Mouse (Mus musculus): ENCODE results near the gene Rgs17.
"Not testable (repeated sequence)": the region's sequence is repeated elsewhere in the genome, so short reads cannot be mapped to it uniquely, and the experiment has no call there.

The Rgs17 gene

GRCm38 (mm10) chr10:5922294-5922828 lies at the start of gene Rgs17:
Rgs17 (minus strand) TSS chr10:5922400.
- DNase-seq (ENCODE audit: low spot score in 2 of 2) = peak; percentile 52 to 55

- DNase-seq (ENCODE audit: low spot score in 2 of 2) = no peak
Measured at GRCm38 (mm10) chr10:5967655-5968054, 45.5 kb upstream of the Rgs17 start.

GRCm38 (mm10) chr10:5953787-5954186 lies 31.6 kb upstream of the Rgs17 start:
- not testable (repeated sequence) for DNase-seq (ENCODE audit: low spot score in 2 of 2)

DNA sequence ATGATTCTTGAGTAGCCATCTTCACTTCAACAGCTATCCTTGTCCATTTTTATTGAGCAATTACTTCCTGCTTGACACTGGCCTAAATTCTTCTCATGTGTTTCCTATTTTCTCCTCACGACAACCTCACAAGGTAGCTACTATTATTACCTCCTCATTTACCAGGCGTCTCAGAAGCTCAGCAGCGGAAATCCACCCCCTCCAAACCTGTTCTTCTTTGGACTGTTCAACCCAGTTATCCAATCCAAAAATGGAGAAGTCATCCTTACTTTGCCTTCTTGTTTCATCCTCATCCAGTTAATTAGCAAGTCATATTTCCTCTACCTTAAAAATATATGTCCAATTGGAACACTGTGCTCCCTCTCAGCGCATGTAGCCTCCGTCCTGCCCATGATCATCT lies 2.1 kb upstream of the Rgs17 start:
- DNase-seq (ENCODE audit: low spot score in 2 of 2) = no peak

DNA sequence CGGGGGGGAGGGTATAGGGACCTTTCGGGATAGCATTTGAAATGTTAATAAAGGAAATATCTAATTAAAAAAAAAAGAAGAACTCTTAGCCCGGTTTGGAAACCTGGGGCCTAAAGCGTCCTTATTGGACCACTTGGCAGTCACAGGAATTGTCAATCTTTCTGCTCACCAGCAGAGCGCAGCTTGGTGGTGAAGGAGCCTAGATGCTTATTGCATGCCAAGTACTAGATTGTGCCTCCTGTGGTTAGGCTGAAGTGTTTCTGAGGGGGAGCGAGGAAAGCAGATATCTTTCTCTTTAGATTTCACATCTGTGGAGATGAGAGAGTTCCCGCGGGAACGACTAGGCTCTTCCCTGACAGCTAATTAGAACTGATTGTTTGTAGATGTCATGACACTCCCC lies 896 bp upstream of the Rgs17 start:
- DNase-seq (ENCODE audit: low spot score in 2 of 2) = no peak

DNA sequence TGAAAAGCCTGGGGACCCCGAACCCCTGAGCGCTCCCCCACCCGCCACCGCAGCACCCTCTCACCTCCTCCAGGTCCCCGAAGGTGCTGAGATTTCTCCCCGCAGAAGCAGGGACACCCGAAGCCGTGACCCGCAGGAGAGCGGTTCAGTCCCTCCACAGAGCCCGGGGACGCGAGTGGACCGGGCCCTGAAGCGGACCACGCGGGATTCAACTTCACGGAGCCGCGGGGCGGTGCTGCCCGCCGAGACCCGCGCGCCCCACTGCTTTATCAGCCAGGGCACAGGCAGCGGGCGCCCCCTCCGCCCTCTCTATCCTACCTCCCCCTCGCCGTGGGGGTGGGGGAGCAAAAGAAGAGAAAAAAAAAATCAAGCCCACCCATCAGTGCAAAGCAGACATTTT lies 429 bp downstream of the Rgs17 start:
- peak in 1 of 2 experiments; percentile 8 for DNase-seq (ENCODE audit: low spot score in 2 of 2)

GRCm38 (mm10) chr10:5921031-5921551 lies 1.1 kb downstream of the Rgs17 start:
- peak; percentile 22 to 25 for DNase-seq (ENCODE audit: low spot score in 2 of 2)

GRCm38 (mm10) chr10:5904399-5904798 lies 17.8 kb downstream of the Rgs17 start:
- DNase-seq (ENCODE audit: low spot score in 2 of 2) = no peak

DNA sequence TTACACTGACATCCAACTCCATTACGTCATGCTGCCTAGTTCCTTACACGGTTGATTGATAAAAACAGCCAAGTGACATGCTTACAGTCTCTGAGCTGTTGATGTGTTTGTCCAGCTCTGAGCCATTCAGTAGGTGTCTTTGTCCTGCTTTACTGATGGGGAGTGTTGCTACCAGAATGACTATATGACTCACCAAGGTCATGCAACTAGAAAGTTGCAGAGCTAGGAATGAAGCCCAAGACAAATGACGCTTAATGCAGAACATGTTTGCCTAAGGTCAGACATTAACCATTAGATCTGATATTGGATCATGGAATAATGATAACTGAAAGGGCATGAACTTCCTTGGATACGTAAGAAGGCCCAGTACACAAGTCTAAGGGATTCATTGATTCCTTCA lies 20.4 kb downstream of the Rgs17 start:
- DNase-seq (ENCODE audit: low spot score in 2 of 2) = no peak

DNA sequence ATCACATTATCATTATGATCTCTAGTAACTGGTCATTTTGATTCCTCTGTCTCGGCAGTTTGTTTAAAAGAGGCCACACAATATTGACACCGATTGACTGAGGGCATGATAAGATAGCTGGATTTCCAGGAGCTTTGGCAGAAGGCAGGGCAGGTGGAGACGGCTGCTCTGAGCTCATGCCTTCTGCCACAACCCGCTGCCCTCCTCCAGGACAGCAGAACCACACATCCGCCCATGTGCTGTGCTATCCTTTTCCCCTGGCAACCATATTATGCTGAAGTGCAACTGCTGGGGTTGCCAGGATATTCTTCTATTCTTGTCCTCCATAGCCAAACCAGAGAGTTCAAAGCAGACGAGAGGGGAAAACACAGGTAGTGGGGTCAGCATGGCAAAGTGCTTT lies 21.5 kb downstream of the Rgs17 start:
- DNase-seq (ENCODE audit: low spot score in 2 of 2) = no peak

GRCm38 (mm10) chr10:5877106-5877505 lies 45.1 kb downstream of the Rgs17 start:
- DNase-seq (ENCODE audit: low spot score in 2 of 2) = no peak

- no peak for DNase-seq (ENCODE audit: low spot score in 2 of 2)
Measured at GRCm38 (mm10) chr10:5871081-5871480, 51.1 kb downstream of the Rgs17 start.

DNA sequence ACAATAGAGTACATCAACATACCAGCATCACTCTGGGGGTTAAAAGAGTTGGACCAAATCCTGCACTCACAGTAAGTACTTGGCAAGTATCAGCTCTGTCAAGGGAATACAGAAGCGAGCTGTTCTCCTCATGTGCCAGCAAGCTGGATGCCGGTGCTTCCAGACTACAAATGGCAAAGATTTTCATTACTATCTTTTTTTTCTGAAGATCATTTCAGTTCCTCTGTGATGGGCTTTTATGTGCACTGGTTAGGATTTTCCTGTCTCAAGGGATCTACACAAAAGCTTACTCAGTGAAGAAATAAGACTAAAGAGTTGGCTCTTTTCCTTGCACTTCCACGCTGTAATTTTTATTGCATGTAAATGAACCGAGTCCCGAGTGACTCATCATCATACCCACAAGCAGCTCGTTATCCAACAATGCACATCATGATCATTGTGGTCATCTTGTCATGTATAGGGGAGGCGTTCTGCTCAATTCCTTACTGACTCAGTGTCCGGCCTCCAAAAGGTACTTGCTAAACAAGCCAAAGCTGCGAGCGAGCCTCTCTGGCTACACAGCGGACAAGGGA lies 54.1 kb downstream of the Rgs17 start:
- DNase-seq (ENCODE audit: low spot score in 2 of 2) = no peak

DNA sequence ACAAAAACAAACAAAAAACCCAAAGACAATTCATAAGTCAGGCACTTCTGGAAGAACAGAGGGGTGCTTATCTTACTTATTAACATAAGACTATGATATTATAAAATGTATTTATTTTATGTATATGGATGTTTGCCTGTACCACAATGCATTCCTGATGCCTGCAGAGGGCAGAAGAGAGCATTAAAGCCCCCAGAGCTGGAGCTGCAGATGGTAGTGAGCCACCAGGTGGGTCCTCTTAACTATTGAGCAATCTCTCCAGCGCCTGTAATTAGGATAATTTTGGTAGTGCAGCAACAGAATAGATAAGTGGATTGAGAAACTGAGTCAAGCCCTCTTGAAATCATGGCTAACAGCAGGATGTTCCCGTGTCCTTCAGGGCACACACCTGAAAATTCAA lies 56.2 kb downstream of the Rgs17 start:
- no peak for DNase-seq (ENCODE audit: low spot score in 2 of 2)

DNA sequence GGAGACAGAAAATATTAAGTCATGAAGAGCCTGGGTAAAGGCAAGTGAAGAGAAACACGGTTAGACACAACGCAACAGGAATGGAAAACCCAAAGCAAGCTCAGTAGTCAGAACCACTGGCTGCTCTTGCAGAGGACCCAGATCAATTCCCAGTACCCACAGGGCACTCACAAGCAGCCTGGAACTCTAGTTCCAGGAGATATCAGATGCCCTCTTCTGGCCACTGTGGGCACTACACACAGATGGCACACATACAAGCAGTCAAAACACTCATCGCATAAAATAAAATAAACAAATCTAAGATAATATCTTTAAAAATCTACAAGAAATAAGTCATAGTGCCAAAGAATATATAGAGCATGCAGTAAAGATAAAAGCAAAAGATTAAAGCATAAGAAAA lies 59.5 kb downstream of the Rgs17 start:
- DNase-seq (ENCODE audit: low spot score in 2 of 2) = no peak

DNA sequence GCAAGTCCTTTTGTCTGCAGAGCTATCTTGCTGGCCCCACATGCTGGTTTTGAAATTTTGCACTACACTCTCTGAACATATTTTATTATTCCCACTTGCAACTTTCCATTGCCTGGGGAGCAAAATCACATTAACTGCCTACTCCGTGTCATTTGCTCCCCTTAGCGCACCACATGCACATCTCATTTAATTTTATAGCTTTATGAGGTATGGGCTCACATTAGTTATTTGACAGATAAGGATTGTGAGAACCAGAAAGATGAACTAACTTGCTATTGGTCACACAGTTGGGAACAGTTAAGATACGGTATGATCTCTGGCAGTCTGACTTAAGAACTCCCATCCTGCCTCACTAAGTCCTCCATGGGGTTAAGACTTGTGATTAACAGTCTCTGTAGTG lies 61.4 kb downstream of the Rgs17 start:
- DNase-seq (ENCODE audit: low spot score in 2 of 2) = no peak

DNA sequence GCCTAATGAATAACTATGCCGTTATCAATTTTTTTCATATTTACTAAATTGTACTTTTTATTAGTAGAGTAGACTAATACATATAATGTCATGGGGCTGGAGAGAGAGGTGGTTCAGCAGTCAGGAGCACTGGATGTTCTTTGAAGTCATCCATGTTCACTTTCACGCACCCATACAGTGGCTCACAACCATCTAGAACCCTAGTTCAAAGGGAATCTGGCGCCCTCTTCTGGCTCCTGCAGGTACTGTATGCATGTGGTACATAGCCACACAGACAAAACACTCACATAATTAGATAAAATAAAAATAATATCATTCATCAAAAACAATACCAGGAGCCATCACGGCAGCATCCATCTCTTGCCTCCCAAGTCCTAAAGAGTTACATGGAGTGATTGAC lies 62.5 kb downstream of the Rgs17 start:
- no peak for DNase-seq (ENCODE audit: low spot score in 2 of 2)

DNA sequence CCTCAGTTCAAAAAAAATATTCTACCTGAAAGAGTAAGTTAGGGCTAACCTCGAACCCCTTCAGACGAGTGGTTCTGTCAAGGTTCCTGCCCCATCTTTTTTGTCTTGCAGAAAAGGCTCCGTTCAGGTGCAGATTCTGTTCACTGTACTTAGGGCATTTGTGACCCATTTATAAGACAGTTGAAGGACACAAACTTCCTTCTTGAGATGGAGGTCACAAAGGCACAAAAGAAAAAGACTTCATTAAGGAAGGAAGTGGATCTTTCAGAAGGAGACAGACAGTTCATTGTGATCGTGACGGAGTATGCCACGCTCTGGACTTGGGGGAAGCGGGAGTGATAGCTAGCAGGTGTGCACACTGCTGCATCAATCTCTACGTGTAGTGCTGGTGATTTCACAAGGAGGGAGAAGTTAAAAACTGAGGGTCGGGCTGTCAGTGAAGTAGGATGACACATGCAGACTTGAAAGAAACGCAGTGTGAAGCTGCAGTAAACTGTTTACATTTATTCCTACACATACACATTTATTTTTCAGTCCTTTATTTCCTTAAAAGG lies 64.1 kb downstream of the Rgs17 start:
- no peak for DNase-seq (ENCODE audit: low spot score in 2 of 2)

DNA sequence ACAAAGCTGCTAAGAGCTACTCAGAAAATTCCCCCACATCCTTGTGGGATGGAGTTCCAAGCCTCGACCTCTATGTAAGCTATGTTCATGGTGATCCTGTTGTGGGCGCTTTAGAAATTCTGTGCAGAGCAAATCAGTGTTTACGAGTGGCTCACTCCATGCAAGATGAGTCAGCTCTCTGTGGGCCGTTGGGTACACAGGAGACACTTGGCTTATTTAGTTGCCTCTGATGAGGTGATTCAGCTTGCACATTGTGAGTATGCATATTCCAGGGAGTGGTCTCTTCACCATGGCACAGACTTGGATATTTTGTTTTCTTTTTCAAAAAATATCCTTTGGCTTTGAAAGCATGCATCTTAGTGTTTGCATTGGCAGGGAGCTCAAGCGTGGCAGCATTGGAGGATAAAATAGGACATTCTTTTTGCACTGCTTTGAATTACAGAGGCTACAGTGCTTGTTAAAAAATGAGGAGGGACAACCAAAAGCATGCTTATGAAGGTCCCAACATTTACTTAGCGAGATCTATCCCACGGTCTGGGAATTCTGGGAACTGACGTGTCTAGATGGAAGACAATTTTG lies 68.8 kb downstream of the Rgs17 start:
- DNase-seq (ENCODE audit: low spot score in 2 of 2) = no peak

DNA sequence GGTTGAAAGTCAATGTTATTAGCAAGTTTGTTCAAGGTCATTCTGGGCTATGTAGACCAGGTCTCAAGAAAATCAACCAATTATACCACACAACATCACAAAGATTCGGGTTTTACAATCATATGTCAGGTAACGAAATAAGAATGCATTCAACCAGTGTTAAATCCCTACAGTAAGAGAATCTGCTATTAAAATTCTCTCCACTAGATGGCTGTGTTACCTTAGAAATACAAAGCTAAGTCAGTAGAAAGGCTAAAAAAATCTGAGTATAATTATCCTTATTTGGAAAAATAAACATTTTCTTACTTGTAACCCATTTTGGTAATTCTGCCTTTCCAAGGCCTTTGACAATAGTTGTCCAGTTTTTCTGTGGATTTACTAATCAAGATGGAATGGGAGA lies 75.3 kb downstream of the Rgs17 start:
- DNase-seq (ENCODE audit: low spot score in 2 of 2) = no peak

- no peak for DNase-seq (ENCODE audit: low spot score in 2 of 2)
Measured at GRCm38 (mm10) chr10:5841369-5841768, 80.8 kb downstream of the Rgs17 start.

GRCm38 (mm10) chr10:5826336-5827025 lies 95.7 kb downstream of the Rgs17 start:
- DNase-seq (ENCODE audit: low spot score in 2 of 2) = no peak

- DNase-seq (ENCODE audit: low spot score in 2 of 2) = no peak
Measured at GRCm38 (mm10) chr10:5824779-5825178, 97.4 kb downstream of the Rgs17 start.

Data from frontal cortex, postnatal 25 days (tissue).